Mouse (Mus musculus) intestine, embryonic 14.5 days (tissue): ENCODE results near the gene Chmp2a. TPM values are rescaled to one million over a fixed set of nuclear protein-coding genes. Genes with fewer than 3 reads are reported as not detected.

ENCODE experiments used
- ATAC-seq: fragments of 200-750 bp; cut with Nextera tagmentation; replicated peaks from 2 replicates; pipeline ENCODE4 v1.8.0; 2017; ENCODE audit warnings: low read depth, moderate number of reproducible peaks, moderate TSS enrichment, moderate library complexity; ENCODE audit not compliant: low FRiP score, low TSS enrichment
- DNase-seq: peaks from one replicate; pipeline ENCODE4 v3.0.0-alpha.2; 2018; ENCODE audit warnings: low spot score
- H3K27ac ChIP-seq: fragments of 300-500 bp; sonication (generic); 2 replicates; pipeline ENCODE4 v1.5.1; 2014; ENCODE audit warnings: low read depth, mild to moderate bottlenecking, control low read depth
- H3K27me3 ChIP-seq: fragments of 300-500 bp; sonication (generic); replicated peaks from 2 replicates; pipeline ENCODE4 v1.6.1; 2014; ENCODE audit warnings: low read length, control low read depth; ENCODE audit not compliant: control insufficient read depth, insufficient read depth
- H3K36me3 ChIP-seq: fragments of 300-500 bp; sonication (generic); 2 replicates; pipeline ENCODE4 v1.6.1; 2014; ENCODE audit warnings: low read length, control low read depth; ENCODE audit not compliant: control insufficient read depth, insufficient read depth
- H3K4me1 ChIP-seq: fragments of 300-500 bp; sonication (generic); replicated peaks from 2 replicates; pipeline ENCODE4 v1.6.1; 2014; ENCODE audit warnings: low read length, control low read depth, mixed read lengths; ENCODE audit not compliant: control insufficient read depth, insufficient read depth
- H3K4me2 ChIP-seq: fragments of 300-500 bp; sonication (generic); 2 replicates; pipeline ENCODE4 v1.6.1; 2014; ENCODE audit warnings: low read length
- H3K4me3 ChIP-seq: fragments of 300-500 bp; sonication (generic); 2 replicates; pipeline ENCODE4 v1.5.1; 2014; ENCODE audit warnings: low read depth, low read length, control low read depth, mixed read lengths
- H3K9ac ChIP-seq: fragments of 300-500 bp; sonication (generic); 2 replicates; pipeline ENCODE4 v1.6.1; 2014; ENCODE audit warnings: mild to moderate bottlenecking, low read length
- H3K9me3 ChIP-seq: fragments of 300-500 bp; sonication (generic); 2 replicates; pipeline ENCODE4 v1.6.1; 2016; ENCODE audit warnings: low read length, control low read depth; ENCODE audit not compliant: control insufficient read depth
- WGBS: fragments of 180-500 bp; shearing (Covaris S2); extraction: QIAGEN DNeasy Blood & Tissue Kit; methylation state at CpG from one replicate; pipeline ENCODE4 v1.1.7; 2014; 5-methylcytosine and 5-hydroxymethylcytosine counted together
- polyA plus RNA-seq: library from polyadenylated mRNA; unstranded; fragments of >200 nt; fragmentation: Nextera tagmentation; extraction: Ambion mirVana; gene quantifications from 2 replicates; pipeline ENCODE4 v1.2.1, GENCODE M21; 2014

Chmp2a gene
- polyA plus RNA-seq, 1 experiment from 2014 or later = 161 TPM

DNA sequence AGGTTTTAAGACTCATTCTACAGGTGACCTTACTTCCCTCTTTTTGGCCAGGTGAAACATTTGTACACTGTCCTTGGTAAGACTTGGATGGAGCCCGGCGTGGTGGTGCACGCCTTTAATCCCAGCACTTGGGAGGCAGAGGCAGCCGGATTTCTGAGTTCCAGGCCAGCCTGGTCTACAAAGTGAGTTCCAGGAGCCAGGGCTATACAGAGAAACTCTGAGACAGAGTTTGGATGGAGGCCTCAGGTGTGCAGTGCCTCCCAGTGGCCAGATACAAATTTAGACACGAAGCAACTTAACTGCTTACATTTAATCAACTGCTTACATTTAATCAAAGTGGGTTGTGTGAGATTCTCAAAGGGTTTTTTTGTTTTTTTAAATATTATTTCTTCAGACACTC lies 3.5 kb downstream of the Chmp2a start:
- no peak for ATAC-seq
- no peak for DNase-seq
- no peaks in the 10 kb centered on the region for H3K27me3 ChIP-seq
- H3K9me3 ChIP-seq = no peaks in the 10 kb centered on the region
- no peak overlapping the region for H3K9ac ChIP-seq
- no peak overlapping the region; the same call in 1 of the 2 replicates for H3K4me3 ChIP-seq
- peaks cover 21% of the 10 kb centered on the region for H3K4me1 ChIP-seq
- 64% methylated on average over 5 of the region's 5 CpGs for WGBS
- H3K4me2 ChIP-seq = no peak overlapping the region
- H3K27ac ChIP-seq = no peak overlapping the region
- peaks cover 87% of the 10 kb centered on the region for H3K36me3 ChIP-seq

- ATAC-seq (no peak), DNase-seq (no peak)
- WGBS = 96% methylated on average over 4 of the region's 4 CpGs
- H3K4me1 ChIP-seq = peaks cover 23% of the 10 kb centered on the region
- H3K27me3 ChIP-seq = no peaks in the 10 kb centered on the region
- H3K36me3 ChIP-seq = peaks cover 83% of the 10 kb centered on the region
- H3K27ac ChIP-seq = no peak overlapping the region
- H3K4me3 ChIP-seq = no peak overlapping the region
- no peak overlapping the region for H3K4me2 ChIP-seq
- no peak overlapping the region for H3K9ac ChIP-seq
- no peaks in the 10 kb centered on the region for H3K9me3 ChIP-seq
Observed at GRCm38 (mm10) chr7:13028986-13029385, 5.6 kb downstream of the Chmp2a start.

DNA sequence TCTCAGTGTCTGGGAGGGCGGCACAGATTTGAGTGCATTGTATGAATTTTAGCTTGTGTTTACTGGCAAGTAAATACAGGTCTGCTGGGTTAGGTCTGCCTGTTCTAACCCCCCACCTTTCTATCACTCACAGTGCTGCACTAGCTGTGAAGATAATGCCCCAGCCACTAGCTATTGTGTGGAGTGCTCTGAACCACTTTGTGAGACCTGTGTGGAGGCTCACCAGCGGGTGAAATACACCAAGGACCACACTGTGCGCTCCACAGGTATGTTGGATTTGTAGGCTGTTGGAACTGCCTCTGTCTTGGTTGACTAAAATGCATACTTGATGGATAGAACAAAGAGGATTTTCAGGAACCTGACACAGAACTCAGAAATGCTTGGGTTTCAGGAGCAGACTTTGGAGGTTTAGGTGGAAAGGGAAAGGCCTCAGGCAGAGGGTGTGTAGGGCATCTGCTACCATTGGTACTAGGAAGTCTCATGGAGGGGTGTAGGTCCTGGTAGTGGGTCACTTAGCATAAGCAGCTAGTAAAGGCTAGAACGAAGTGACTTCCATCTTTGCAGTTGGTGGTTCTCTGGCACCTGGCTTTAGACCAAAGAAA lies 9.0 kb downstream of the Chmp2a start:
- Histone ChIP-seq H3K9me3 (no peaks in the 10 kb centered on the region), H3K27ac (peak overlapping the region; percentile 99; the same call in 1 of the 2 replicates), H3K4me2 (peak overlapping the region; percentile 70), H3K4me1 (peaks cover 14% of the 10 kb centered on the region), H3K36me3 (peaks cover 51% of the 10 kb centered on the region), H3K9ac (peak overlapping the region; percentile 94), H3K4me3 (peak overlapping the region; percentile 72), H3K27me3 (no peaks in the 10 kb centered on the region)
- DNase-seq (no peak), ATAC-seq (no peak)
- WGBS = 22% methylated on average over 4 of the region's 4 CpGs

GRCm38 (mm10) chr7:13024805-13025204 lies 9.8 kb downstream of the Chmp2a start:
- no peaks in the 10 kb centered on the region for H3K9me3 ChIP-seq
- peak; percentile 87 for DNase-seq
- H3K36me3 ChIP-seq = peaks cover 43% of the 10 kb centered on the region
- WGBS = under 1% methylated on average over 26 of the region's 44 CpGs
- peak overlapping the region; percentile 70 for H3K4me2 ChIP-seq
- peak overlapping the region; percentile 94 for H3K9ac ChIP-seq
- H3K4me1 ChIP-seq = peaks cover 14% of the 10 kb centered on the region
- H3K4me3 ChIP-seq = peak overlapping the region; percentile 72
- H3K27ac ChIP-seq = peak overlapping the region; percentile 99
- H3K27me3 ChIP-seq = no peaks in the 10 kb centered on the region
- peak; percentile 59 for ATAC-seq

DNA sequence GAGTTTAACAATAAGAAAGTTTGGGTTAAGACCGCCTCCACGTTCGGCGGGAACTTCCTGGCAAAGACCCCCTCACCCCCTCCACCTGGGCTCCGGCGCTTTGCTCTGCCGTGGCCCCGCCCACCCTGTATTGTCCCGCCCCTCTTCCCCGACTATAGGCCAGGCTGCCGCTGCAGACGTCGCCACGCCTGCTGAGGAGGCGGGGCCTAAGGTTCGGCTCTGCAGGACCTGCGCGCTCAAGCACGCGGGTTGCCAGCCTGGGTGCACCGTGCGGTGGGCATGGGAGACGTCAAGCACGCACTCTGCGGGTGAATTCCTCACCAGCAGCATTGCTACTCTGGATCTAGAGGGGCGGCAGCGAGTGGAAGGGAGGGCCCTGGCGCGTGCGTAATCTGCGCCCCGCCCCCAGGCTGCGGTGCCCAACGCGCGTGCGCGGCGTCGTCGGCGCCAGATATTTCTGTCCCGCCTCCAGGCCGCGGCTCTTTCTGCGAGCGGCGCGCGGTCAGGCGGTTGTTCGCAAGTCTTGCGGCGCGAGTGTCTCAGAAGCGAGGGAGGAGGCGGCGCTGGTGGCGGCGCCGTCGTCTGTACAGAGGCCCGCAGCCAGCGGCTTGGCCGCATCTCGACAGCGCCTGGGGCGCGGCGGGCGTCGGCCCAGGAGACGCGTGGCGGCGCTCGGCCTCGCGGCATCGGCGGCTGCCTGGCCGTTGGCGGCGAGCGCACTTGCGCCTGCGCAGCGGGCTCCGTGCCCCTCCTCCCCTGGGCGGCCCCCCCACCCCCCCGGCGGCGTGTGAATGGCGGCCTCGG lies 10.5 kb downstream of the Chmp2a start:
- Histone ChIP-seq H3K9ac (peak overlapping the region; percentile 94), H3K4me3 (peak overlapping the region; percentile 72), H3K4me1 (peaks cover 14% of the 10 kb centered on the region), H3K36me3 (peaks cover 37% of the 10 kb centered on the region), H3K9me3 (no peaks in the 10 kb centered on the region), H3K27ac (peak overlapping the region; percentile 99), H3K4me2 (peak overlapping the region; percentile 70), H3K27me3 (no peaks in the 10 kb centered on the region)
- ATAC-seq (peak; percentile 82), DNase-seq (peak; percentile 98)
- under 1% methylated on average over 90 of the region's 95 CpGs for WGBS

DNA sequence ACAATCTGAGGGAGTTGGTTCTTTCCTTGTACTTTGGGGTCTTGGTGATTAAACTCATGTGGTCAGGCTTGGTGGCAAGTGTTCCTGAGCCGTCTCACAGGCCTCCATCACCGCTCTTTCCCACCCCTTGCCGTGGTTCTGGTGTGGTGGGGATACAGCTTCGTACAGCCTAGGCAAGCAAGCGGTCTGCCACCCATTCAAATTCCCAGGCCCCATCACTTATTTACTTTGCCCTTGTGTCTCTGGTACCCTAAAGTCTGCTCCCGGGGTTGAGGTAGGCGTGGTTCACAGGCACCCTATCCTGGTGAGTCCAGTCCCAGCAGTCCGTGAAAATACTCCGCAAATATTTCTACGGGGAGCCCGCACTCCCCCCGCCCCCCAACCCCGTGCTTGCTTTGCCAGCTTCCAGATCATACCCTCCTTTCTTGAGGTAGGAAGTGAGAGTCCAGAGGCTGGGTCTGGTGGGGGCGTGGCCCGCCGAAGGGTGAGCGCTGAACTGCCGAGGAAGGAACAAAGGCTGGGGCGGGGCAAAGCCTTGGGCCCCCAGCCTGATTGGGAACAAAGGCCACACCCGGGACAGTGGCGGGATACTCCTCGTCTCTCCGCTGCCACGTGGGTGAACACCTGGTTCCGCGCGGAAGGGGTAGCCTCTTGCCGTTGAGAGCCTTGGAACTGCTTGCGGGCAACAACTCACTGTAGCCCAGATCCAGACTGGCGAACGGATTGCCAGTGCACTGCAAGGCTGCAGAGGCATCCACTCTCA lies 11.7 kb downstream of the Chmp2a start:
- peak overlapping the region; percentile 70 for H3K4me2 ChIP-seq
- peak overlapping the region; percentile 72 for H3K4me3 ChIP-seq
- H3K27ac ChIP-seq = peak overlapping the region; percentile 99
- H3K36me3 ChIP-seq = peaks cover 25% of the 10 kb centered on the region
- peaks cover 14% of the 10 kb centered on the region for H3K4me1 ChIP-seq
- 4% methylated on average over 31 of the region's 31 CpGs for WGBS
- no peaks in the 10 kb centered on the region for H3K9me3 ChIP-seq
- H3K27me3 ChIP-seq = no peaks in the 10 kb centered on the region
- peak; percentile 73 for ATAC-seq
- peak overlapping the region; percentile 94 for H3K9ac ChIP-seq
- DNase-seq = peak; percentile 88

DNA sequence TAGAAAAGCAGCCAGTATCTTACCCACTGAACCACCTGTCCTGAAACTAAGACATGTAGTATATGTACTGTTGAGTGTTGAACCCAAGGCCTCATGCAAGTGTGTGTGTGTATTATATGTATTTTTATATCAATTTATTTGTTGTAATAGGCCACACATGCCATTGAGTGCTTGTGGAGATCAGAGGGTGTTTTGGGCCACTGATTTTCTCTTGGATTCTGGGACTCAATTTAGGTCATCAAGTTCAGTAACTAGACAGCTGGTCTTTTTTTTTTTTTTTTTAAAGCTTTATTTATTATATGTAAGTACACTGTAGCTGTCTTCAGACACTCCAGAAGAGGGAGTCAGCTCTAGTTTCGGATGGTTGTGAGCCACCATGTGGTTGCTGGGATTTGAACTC lies 19.4 kb downstream of the Chmp2a start:
- Histone ChIP-seq H3K4me2 (no peak overlapping the region), H3K27ac (no peak overlapping the region), H3K27me3 (no peaks in the 10 kb centered on the region), H3K4me3 (no peak overlapping the region), H3K9me3 (no peaks in the 10 kb centered on the region), H3K4me1 (peaks cover 4% of the 10 kb centered on the region; the same call in 1 of the 2 replicates), H3K9ac (no peak overlapping the region), H3K36me3 (no peaks in the 10 kb centered on the region)
- ATAC-seq (no peak), DNase-seq (no peak)
- 93% methylated on average over 1 of the region's 1 CpGs for WGBS

DNA sequence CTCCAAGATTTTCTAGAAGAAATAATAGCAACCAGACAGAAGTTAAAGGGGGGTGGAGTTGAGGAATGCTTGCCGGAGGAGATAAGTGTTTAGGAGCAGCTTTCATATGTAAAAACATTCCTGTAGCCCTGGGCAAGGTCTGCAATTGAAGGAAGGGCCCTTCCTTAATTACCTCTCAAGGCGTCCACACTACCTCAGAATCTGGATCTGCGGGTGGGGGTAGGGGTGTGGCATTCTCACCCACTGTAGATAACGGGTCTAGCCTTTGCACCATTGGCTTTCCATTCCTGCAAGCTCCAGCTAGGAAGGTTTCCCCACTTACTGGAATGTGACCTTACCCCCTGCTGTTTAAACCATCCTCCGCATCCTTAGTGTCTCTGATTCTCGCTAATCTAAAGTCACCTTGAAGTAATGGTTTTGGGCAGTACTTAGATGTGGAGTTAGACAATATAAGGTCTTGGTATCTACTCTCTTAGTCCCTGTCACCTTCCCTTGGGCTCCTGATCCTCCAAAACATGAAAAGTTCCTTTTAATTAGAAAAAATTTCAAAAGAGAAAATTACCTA lies 20.2 kb downstream of the Chmp2a start:
- ATAC-seq = no peak
- Histone ChIP-seq H3K9me3 (no peaks in the 10 kb centered on the region), H3K36me3 (no peaks in the 10 kb centered on the region), H3K27me3 (no peaks in the 10 kb centered on the region), H3K27ac (no peak overlapping the region), H3K4me3 (no peak overlapping the region), H3K4me2 (no peak overlapping the region), H3K4me1 (peaks cover 4% of the 10 kb centered on the region; the same call in 1 of the 2 replicates), H3K9ac (no peak overlapping the region)
- no peak for DNase-seq
- 39% methylated on average over 6 of the region's 6 CpGs for WGBS
